Mouse (Mus musculus) embryonic facial prominence, embryonic 11.5 days (tissue): ENCODE measurements around the gene Dnajb12. TPM values are rescaled to one million over a fixed set of nuclear protein-coding genes. Genes with fewer than 3 reads are reported as not detected.

ENCODE experiments used
- ATAC-seq: fragments of 200-750 bp; cut with Nextera tagmentation; replicated peaks from 2 replicates; pipeline ENCODE4 v1.8.0; 2017; ENCODE audit warnings: low read depth; ENCODE audit not compliant: insufficient number of reproducible peaks, low FRiP score, low TSS enrichment
- DNase-seq: peaks from one replicate; pipeline ENCODE4 v3.0.0-alpha.2; 2015; ENCODE audit warnings: low spot score
- H3K27ac ChIP-seq: fragments of 300-500 bp; sonication (generic); replicated peaks from 2 replicates; pipeline ENCODE4 v1.5.1; 2014; ENCODE audit warnings: mild to moderate bottlenecking, low read depth, low read length, control low read depth
- H3K27me3 ChIP-seq: fragments of 300-500 bp; sonication (generic); 2 replicates; pipeline ENCODE4 v1.6.1; 2014; ENCODE audit warnings: mild to moderate bottlenecking, low read length, moderate library complexity, mixed read lengths; ENCODE audit not compliant: control insufficient read depth, insufficient read depth
- H3K36me3 ChIP-seq: fragments of 300-500 bp; sonication (generic); replicated peaks from 2 replicates; pipeline ENCODE4 v1.6.1; 2014; ENCODE audit warnings: low read depth, mild to moderate bottlenecking, low read length, moderate library complexity, mixed read lengths; ENCODE audit not compliant: control insufficient read depth, insufficient read depth
- H3K4me1 ChIP-seq: fragments of 300-500 bp; sonication (generic); 2 replicates; pipeline ENCODE4 v1.6.1; 2014; ENCODE audit warnings: low read length, mixed read lengths; ENCODE audit not compliant: control insufficient read depth, insufficient read depth
- H3K4me2 ChIP-seq: fragments of 300-500 bp; sonication (generic); 2 replicates; pipeline ENCODE4 v1.6.1; 2014; ENCODE audit warnings: low read depth, mild to moderate bottlenecking, control low read depth, low read length, moderate library complexity
- H3K4me3 ChIP-seq: fragments of 300-500 bp; sonication (generic); 2 replicates; pipeline ENCODE4 v1.5.1; 2014; ENCODE audit warnings: low read depth, low read length, control low read depth
- H3K9ac ChIP-seq: fragments of 300-500 bp; sonication (generic); replicated peaks from 2 replicates; pipeline ENCODE4 v1.6.1; 2014; ENCODE audit warnings: mild to moderate bottlenecking, control low read depth, low read length
- H3K9me3 ChIP-seq: fragments of 300-500 bp; sonication (generic); replicated peaks from 2 replicates; pipeline ENCODE4 v1.6.1; 2016; ENCODE audit warnings: mild to moderate bottlenecking, low read length, inconsistent platforms, mixed read lengths; ENCODE audit not compliant: control insufficient read depth
- WGBS: fragments of 180-500 bp; shearing (Covaris S2); extraction: QIAGEN DNeasy Blood & Tissue Kit; methylation state at CpG from one replicate; pipeline ENCODE4 v1.1.7; 2014; 5-methylcytosine and 5-hydroxymethylcytosine counted together
- polyA plus RNA-seq: library from polyadenylated mRNA; unstranded; fragments of >200 nt; fragmentation: Nextera tagmentation; extraction: Ambion mirVana; gene quantifications from 2 replicates; pipeline ENCODE4 v1.2.1, GENCODE M21; 2014

Dnajb12 gene
- polyA plus RNA-seq, 1 experiment from 2014 or later, result 19.4 TPM

- no peaks in the 10 kb centered on the region for H3K36me3 ChIP-seq
- no peaks in the 10 kb centered on the region for H3K27me3 ChIP-seq
- H3K27ac ChIP-seq, result no peak overlapping the region
- no peaks in the 10 kb centered on the region for H3K4me1 ChIP-seq
- DNase-seq (no peak), ATAC-seq (no peak)
- WGBS, result 76% methylated on average over 6 of the region's 6 CpGs
- H3K4me2 ChIP-seq, result no peak overlapping the region
- no peak overlapping the region for H3K9ac ChIP-seq
- no peak overlapping the region for H3K4me3 ChIP-seq
- no peaks in the 10 kb centered on the region for H3K9me3 ChIP-seq
Measured at GRCm38 (mm10) chr10:59846416-59846815, 32.9 kb upstream of the Dnajb12 start.

- Histone ChIP-seq H3K36me3 (no peaks in the 10 kb centered on the region), H3K4me3 (no peak overlapping the region), H3K4me1 (no peaks in the 10 kb centered on the region), H3K27ac (no peak overlapping the region), H3K9ac (no peak overlapping the region), H3K9me3 (no peaks in the 10 kb centered on the region), H3K4me2 (no peak overlapping the region), H3K27me3 (no peaks in the 10 kb centered on the region)
- DNase-seq, result no peak
- no peak for ATAC-seq
- 70% methylated on average over 11 of the region's 11 CpGs for WGBS
Measured at GRCm38 (mm10) chr10:59848079-59848877, 31.1 kb upstream of the Dnajb12 start.

- Histone ChIP-seq H3K9me3 (no peaks in the 10 kb centered on the region), H3K9ac (no peak overlapping the region), H3K4me2 (no peak overlapping the region), H3K27me3 (no peaks in the 10 kb centered on the region), H3K4me1 (no peaks in the 10 kb centered on the region), H3K4me3 (no peak overlapping the region), H3K27ac (no peak overlapping the region), H3K36me3 (no peaks in the 10 kb centered on the region)
- 59% methylated on average over 9 of the region's 9 CpGs for WGBS
- ATAC-seq (no peak), DNase-seq (no peak)
Measured at GRCm38 (mm10) chr10:59848953-59849352, 30.4 kb upstream of the Dnajb12 start.

GRCm38 (mm10) chr10:59849371-59849770 lies 30.0 kb upstream of the Dnajb12 start:
- H3K4me2 ChIP-seq, result no peak overlapping the region
- ATAC-seq (no peak), DNase-seq (no peak)
- H3K27me3 ChIP-seq, result no peaks in the 10 kb centered on the region
- H3K36me3 ChIP-seq, result no peaks in the 10 kb centered on the region
- 80% methylated on average over 7 of the region's 7 CpGs for WGBS
- H3K9ac ChIP-seq, result no peak overlapping the region
- no peaks in the 10 kb centered on the region for H3K9me3 ChIP-seq
- H3K4me1 ChIP-seq, result no peaks in the 10 kb centered on the region
- H3K27ac ChIP-seq, result no peak overlapping the region
- no peak overlapping the region for H3K4me3 ChIP-seq

- DNase-seq, result no peak
- no peaks in the 10 kb centered on the region for H3K27me3 ChIP-seq
- H3K4me1 ChIP-seq, result no peaks in the 10 kb centered on the region
- H3K9me3 ChIP-seq, result no peaks in the 10 kb centered on the region
- ATAC-seq, result no peak
- 88% methylated on average over 5 of the region's 5 CpGs for WGBS
- no peak overlapping the region for H3K4me3 ChIP-seq
- H3K36me3 ChIP-seq, result no peaks in the 10 kb centered on the region
- H3K4me2 ChIP-seq, result no peak overlapping the region
- H3K9ac ChIP-seq, result no peak overlapping the region
- H3K27ac ChIP-seq, result no peak overlapping the region
Measured at GRCm38 (mm10) chr10:59857157-59857556, 22.2 kb upstream of the Dnajb12 start.

- ATAC-seq, result no peak
- no peaks in the 10 kb centered on the region for H3K36me3 ChIP-seq
- DNase-seq, result no peak
- H3K9ac ChIP-seq, result no peak overlapping the region
- H3K4me2 ChIP-seq, result no peak overlapping the region
- no peaks in the 10 kb centered on the region for H3K4me1 ChIP-seq
- no peaks in the 10 kb centered on the region for H3K9me3 ChIP-seq
- no peak overlapping the region for H3K4me3 ChIP-seq
- no peaks in the 10 kb centered on the region for H3K27me3 ChIP-seq
- 88% methylated on average over 9 of the region's 9 CpGs for WGBS
- no peak overlapping the region for H3K27ac ChIP-seq
Measured at GRCm38 (mm10) chr10:59860684-59861083, 18.7 kb upstream of the Dnajb12 start.

GRCm38 (mm10) chr10:59861201-59861600 lies 18.2 kb upstream of the Dnajb12 start:
- no peak for DNase-seq
- no peaks in the 10 kb centered on the region for H3K4me1 ChIP-seq
- 89% methylated on average over 10 of the region's 10 CpGs for WGBS
- no peak overlapping the region for H3K4me3 ChIP-seq
- H3K36me3 ChIP-seq, result no peaks in the 10 kb centered on the region
- no peak for ATAC-seq
- no peak overlapping the region for H3K4me2 ChIP-seq
- H3K9ac ChIP-seq, result no peak overlapping the region
- H3K9me3 ChIP-seq, result no peaks in the 10 kb centered on the region
- no peaks in the 10 kb centered on the region for H3K27me3 ChIP-seq
- no peak overlapping the region for H3K27ac ChIP-seq

- ATAC-seq, result no peak
- Histone ChIP-seq H3K4me2 (no peak overlapping the region), H3K27me3 (no peaks in the 10 kb centered on the region), H3K4me3 (no peak overlapping the region), H3K9me3 (no peaks in the 10 kb centered on the region), H3K36me3 (no peaks in the 10 kb centered on the region), H3K9ac (no peak overlapping the region), H3K27ac (no peak overlapping the region), H3K4me1 (no peaks in the 10 kb centered on the region)
- no peak for DNase-seq
- WGBS, result 84% methylated on average over 6 of the region's 6 CpGs
Measured at GRCm38 (mm10) chr10:59862816-59863440, 16.4 kb upstream of the Dnajb12 start.
